Mouse (Mus musculus) forebrain, embryonic 14.5 days (tissue): ENCODE measurements around the gene Sept1. TPM values are rescaled to one million over a fixed set of nuclear protein-coding genes. Genes with fewer than 3 reads are reported as not detected.

Experiments
- ATAC-seq: fragments of 200-750 bp; cut with Nextera tagmentation; 2 replicates; pipeline ENCODE4 v1.8.0; 2017; ENCODE audit warnings: mild to moderate bottlenecking, moderate library complexity
- DNase-seq: peaks from one replicate; pipeline ENCODE4 v3.0.0-alpha.2; 2015; ENCODE audit warnings: low spot score
- H3K27ac ChIP-seq: fragments of 300-500 bp; sonication (generic); 2 replicates; pipeline ENCODE4 v1.5.1; 2014; ENCODE audit warnings: low read depth, mild to moderate bottlenecking, control low read depth, low read length, moderate library complexity
- H3K27me3 ChIP-seq: fragments of 300-500 bp; sonication (generic); replicated peaks from 2 replicates; pipeline ENCODE4 v1.6.1; 2014; ENCODE audit warnings: low read length, control low read depth, mixed read lengths; ENCODE audit not compliant: control insufficient read depth, insufficient read depth
- H3K36me3 ChIP-seq: fragments of 300-500 bp; sonication (generic); 2 replicates; pipeline ENCODE4 v1.6.1; 2014; ENCODE audit warnings: low read length, control low read depth; ENCODE audit not compliant: control insufficient read depth, insufficient read depth
- H3K4me1 ChIP-seq: fragments of 300-500 bp; sonication (generic); 2 replicates; pipeline ENCODE4 v1.6.1; 2014; ENCODE audit warnings: antibody characterized with exemption, low read length, control low read depth; ENCODE audit not compliant: control insufficient read depth, insufficient read depth
- H3K4me2 ChIP-seq: fragments of 300-500 bp; sonication (generic); 2 replicates; pipeline ENCODE4 v1.6.1; 2014; ENCODE audit warnings: mild to moderate bottlenecking, control low read depth, low read length
- H3K4me3 ChIP-seq: fragments of 300-500 bp; sonication (generic); 2 replicates; pipeline ENCODE4 v1.5.1; 2014; ENCODE audit warnings: low read depth, low read length, control low read depth
- H3K9ac ChIP-seq: fragments of 300-500 bp; sonication (generic); 2 replicates; pipeline ENCODE4 v1.6.1; 2014; ENCODE audit warnings: mild to moderate bottlenecking, low read length, control low read depth, moderate library complexity
- H3K9me3 ChIP-seq: fragments of 300-500 bp; sonication (generic); replicated peaks from 2 replicates; pipeline ENCODE4 v1.6.1; 2016; ENCODE audit warnings: low read length, control low read depth, mixed read lengths; ENCODE audit not compliant: control insufficient read depth
- WGBS: fragments of 180-500 bp; shearing (Covaris S2); extraction: QIAGEN DNeasy Blood & Tissue Kit; methylation state at CpG from one replicate; pipeline ENCODE4 v1.1.7; 2014; 5-methylcytosine and 5-hydroxymethylcytosine counted together
- polyA plus RNA-seq: library from polyadenylated mRNA; unstranded; fragments of >200 nt; fragmentation: Nextera tagmentation; extraction: Ambion mirVana; gene quantifications from 2 replicates; pipeline ENCODE4 v1.2.1, GENCODE M21; 2014

The Sept1 gene
- polyA plus RNA-seq, 1 experiment from 2014 or later = 11.3 TPM

GRCm38 (mm10) chr7:127272566-127272965 lies 39.6 kb upstream of the Sept1 start:
- peaks cover 12% of the 10 kb centered on the region for H3K4me1 ChIP-seq
- peaks cover 15% of the 10 kb centered on the region; the same call in 1 of the 2 replicates for H3K36me3 ChIP-seq
- H3K4me3 ChIP-seq = no peak overlapping the region
- no peak overlapping the region for H3K9ac ChIP-seq
- ATAC-seq (no peak), DNase-seq (no peak)
- H3K9me3 ChIP-seq = no peaks in the 10 kb centered on the region
- peak overlapping the region; percentile 90; the same call in 1 of the 2 replicates for H3K4me2 ChIP-seq
- H3K27ac ChIP-seq = no peak overlapping the region
- no peaks in the 10 kb centered on the region for H3K27me3 ChIP-seq
- 94% methylated on average over 15 of the region's 15 CpGs for WGBS

- WGBS = 91% methylated on average over 4 of the region's 4 CpGs
- DNase-seq (no peak), ATAC-seq (no peak)
- no peaks in the 10 kb centered on the region for H3K27me3 ChIP-seq
- H3K4me3 ChIP-seq = no peak overlapping the region
- H3K36me3 ChIP-seq = peaks cover 15% of the 10 kb centered on the region; the same call in 1 of the 2 replicates
- H3K27ac ChIP-seq = no peak overlapping the region
- H3K9ac ChIP-seq = no peak overlapping the region
- no peaks in the 10 kb centered on the region for H3K9me3 ChIP-seq
- no peak overlapping the region for H3K4me2 ChIP-seq
- peaks cover 12% of the 10 kb centered on the region for H3K4me1 ChIP-seq
Measured at GRCm38 (mm10) chr7:127271093-127271492, 38.2 kb upstream of the Sept1 start.

- Histone ChIP-seq H3K4me1 (peaks cover 12% of the 10 kb centered on the region), H3K36me3 (peaks cover 15% of the 10 kb centered on the region; the same call in 1 of the 2 replicates), H3K27ac (no peak overlapping the region), H3K9me3 (no peaks in the 10 kb centered on the region), H3K27me3 (no peaks in the 10 kb centered on the region), H3K4me3 (no peak overlapping the region), H3K4me2 (no peak overlapping the region), H3K9ac (no peak overlapping the region)
- no peak for ATAC-seq
- 91% methylated on average over 5 of the region's 5 CpGs for WGBS
- no peak for DNase-seq
Measured at GRCm38 (mm10) chr7:127270666-127271065, 37.7 kb upstream of the Sept1 start.

- WGBS = 92% methylated on average over 2 of the region's 2 CpGs
- Histone ChIP-seq H3K9me3 (no peaks in the 10 kb centered on the region), H3K36me3 (peaks cover 15% of the 10 kb centered on the region; the same call in 1 of the 2 replicates), H3K27me3 (no peaks in the 10 kb centered on the region), H3K9ac (no peak overlapping the region), H3K4me3 (no peak overlapping the region), H3K4me1 (peaks cover 12% of the 10 kb centered on the region), H3K4me2 (no peak overlapping the region), H3K27ac (no peak overlapping the region)
- ATAC-seq = no peak
- DNase-seq = no peak
Measured at GRCm38 (mm10) chr7:127270256-127270655, 37.3 kb upstream of the Sept1 start.

- no peak overlapping the region for H3K4me3 ChIP-seq
- no peak overlapping the region for H3K9ac ChIP-seq
- H3K27me3 ChIP-seq = no peaks in the 10 kb centered on the region
- ATAC-seq (no peak), DNase-seq (no peak)
- no peak overlapping the region for H3K27ac ChIP-seq
- H3K9me3 ChIP-seq = no peaks in the 10 kb centered on the region
- H3K4me2 ChIP-seq = no peak overlapping the region
- 91% methylated on average over 3 of the region's 3 CpGs for WGBS
- no peaks in the 10 kb centered on the region for H3K4me1 ChIP-seq
- H3K36me3 ChIP-seq = no peaks in the 10 kb centered on the region
Measured at GRCm38 (mm10) chr7:127263526-127263925, 30.6 kb upstream of the Sept1 start.

- no peak overlapping the region for H3K9ac ChIP-seq
- DNase-seq (no peak), ATAC-seq (no peak)
- no peak overlapping the region for H3K4me2 ChIP-seq
- H3K27ac ChIP-seq = no peak overlapping the region
- no peak overlapping the region for H3K4me3 ChIP-seq
- no peaks in the 10 kb centered on the region for H3K27me3 ChIP-seq
- peaks cover 4% of the 10 kb centered on the region for H3K36me3 ChIP-seq
- no peaks in the 10 kb centered on the region for H3K9me3 ChIP-seq
- no peaks in the 10 kb centered on the region for H3K4me1 ChIP-seq
- WGBS = 83% methylated on average over 10 of the region's 10 CpGs
Measured at GRCm38 (mm10) chr7:127262218-127262961, 29.5 kb upstream of the Sept1 start.

GRCm38 (mm10) chr7:127260309-127261111 lies 27.6 kb upstream of the Sept1 start, which contains the start of gene Dctpp1:
TSS of gene Dctpp1 (minus strand) at chr7:127260709.
- H3K27ac ChIP-seq = no peak within 1 kb of the TSS
- peak; percentile 99 for ATAC-seq
- under 1% methylated on average over 50 of the region's 50 CpGs for WGBS

GRCm38 (mm10) chr7:127259186-127259905 lies 26.4 kb upstream of the Sept1 start:
- H3K9me3 ChIP-seq = no peaks in the 10 kb centered on the region
- DNase-seq (no peak), ATAC-seq (no peak)
- peak overlapping the region; percentile 70 for H3K4me2 ChIP-seq
- H3K27me3 ChIP-seq = no peaks in the 10 kb centered on the region
- H3K4me3 ChIP-seq = peak overlapping the region; percentile 59
- H3K4me1 ChIP-seq = no peaks in the 10 kb centered on the region
- peaks cover 20% of the 10 kb centered on the region for H3K36me3 ChIP-seq
- WGBS = 73% methylated on average over 8 of the region's 8 CpGs
- no peak overlapping the region for H3K27ac ChIP-seq
- no peak overlapping the region for H3K9ac ChIP-seq

More at GRCm38 (mm10) chr7:127260309-127261111, 27.6 kb upstream of the Sept1 start, which contains the start of gene Dctpp1:
- Histone ChIP-seq H3K36me3 (peaks cover 20% of the 10 kb centered on the region), H3K4me1 (no peaks in the 10 kb centered on the region), H3K9me3 (no peaks in the 10 kb centered on the region), H3K27me3 (no peaks in the 10 kb centered on the region), H3K4me3 (peak within 1 kb of the TSS; percentile 59), H3K9ac (peak within 1 kb of the TSS; percentile 70), H3K4me2 (peak within 1 kb of the TSS; percentile 70)
- peak; percentile 99 for DNase-seq
